Mouse (Mus musculus) lung, adult 18-20 months (tissue): ENCODE results near the gene Sh3gl2.

Experiments
- DNase-seq, 2 experiments: peaks; one replicate each; pipeline ENCODE4 v3.0.0; 2022; ENCODE audit warnings: mixed read lengths in 2 of 2

Gene Sh3gl2

GRCm38 (mm10) chr4:85319092-85319491 lies 114.2 kb downstream of the Sh3gl2 start:
- no peak for DNase-seq

GRCm38 (mm10) chr4:85325454-85325853 lies 120.5 kb downstream of the Sh3gl2 start:
- no peak for DNase-seq

- DNase-seq = no peak
Observed at GRCm38 (mm10) chr4:85326052-85326451, 121.1 kb downstream of the Sh3gl2 start.

GRCm38 (mm10) chr4:85334688-85335200 lies 129.8 kb downstream of the Sh3gl2 start:
- no peak for DNase-seq

- no peak for DNase-seq
Observed at GRCm38 (mm10) chr4:85336356-85336755, 131.4 kb downstream of the Sh3gl2 start.

- DNase-seq = no peak
Observed at GRCm38 (mm10) chr4:85339126-85339525, 134.2 kb downstream of the Sh3gl2 start.

- DNase-seq = no peak
Observed at GRCm38 (mm10) chr4:85340686-85341085, 135.8 kb downstream of the Sh3gl2 start.

GRCm38 (mm10) chr4:85345911-85346310 lies 141.0 kb downstream of the Sh3gl2 start:
- DNase-seq = no peak

GRCm38 (mm10) chr4:85348079-85348643 lies 143.2 kb downstream of the Sh3gl2 start:
- no peak for DNase-seq

GRCm38 (mm10) chr4:85362661-85363060 lies 157.7 kb downstream of the Sh3gl2 start:
- DNase-seq = no peak

GRCm38 (mm10) chr4:85363205-85363604 lies 158.3 kb downstream of the Sh3gl2 start:
- DNase-seq = no peak

GRCm38 (mm10) chr4:85371036-85371435 lies 166.1 kb downstream of the Sh3gl2 start:
- DNase-seq = no peak

- no peak for DNase-seq
Observed at GRCm38 (mm10) chr4:85374801-85375200, 169.9 kb downstream of the Sh3gl2 start.

- no peak for DNase-seq
Observed at GRCm38 (mm10) chr4:85376187-85376586, 171.3 kb downstream of the Sh3gl2 start.

- DNase-seq = no peak
Observed at GRCm38 (mm10) chr4:85376610-85377009, 171.7 kb downstream of the Sh3gl2 start.

- DNase-seq = no peak
Observed at GRCm38 (mm10) chr4:85385241-85385640, 180.3 kb downstream of the Sh3gl2 start.

- no peak for DNase-seq
Observed at GRCm38 (mm10) chr4:85387676-85388075, 182.8 kb downstream of the Sh3gl2 start.

GRCm38 (mm10) chr4:85391795-85392194 lies 186.9 kb downstream of the Sh3gl2 start:
- DNase-seq = no peak

- no peak for DNase-seq
Observed at GRCm38 (mm10) chr4:85398765-85399164, 193.8 kb downstream of the Sh3gl2 start.

GRCm38 (mm10) chr4:85402823-85403222 lies 197.9 kb downstream of the Sh3gl2 start:
- peak; percentile 42 to 54 for DNase-seq

- peak; percentile 36 to 38 for DNase-seq
Observed at GRCm38 (mm10) chr4:85404424-85405194, 199.7 kb downstream of the Sh3gl2 start.

- no peak for DNase-seq
Observed at GRCm38 (mm10) chr4:85405276-85405675, 200.3 kb downstream of the Sh3gl2 start.

GRCm38 (mm10) chr4:85416466-85416865 lies 211.5 kb downstream of the Sh3gl2 start:
- no peak for DNase-seq

- no peak for DNase-seq
Observed at GRCm38 (mm10) chr4:85420429-85420828, 215.5 kb downstream of the Sh3gl2 start.
